ENCODE assay signal across 7 mouse cellular contexts in genomic region chr17:25828223-25828594, GRCm38 (mm10). TPM values are rescaled to one million over a fixed set of nuclear protein-coding genes. Genes with fewer than 3 reads are reported as not detected.
DNase-seq lines count a peak whose midpoint lies in the region; ATAC-seq and TF ChIP-seq lines count a peak whose summit lies in the region.

No protein-coding gene starts in this region.

- H3K36me3 ChIP-seq in lung, embryonic 14.5 days (ENCODE audit: insufficient read depth), result peaks cover 57% of the 10 kb centered on the region
- peaks cover 49% of the 10 kb centered on the region for H3K36me3 ChIP-seq in forebrain, embryonic 13.5 days (ENCODE audit: poor library complexity, severe bottlenecking)
- peaks cover 53% of the 10 kb centered on the region for H3K36me3 ChIP-seq in limb, embryonic 12.5 days
- peaks cover 43% of the 10 kb centered on the region for H3K36me3 ChIP-seq in neural tube, embryonic 15.5 days

- peak overlapping the region; percentile 67; the same call in 1 of the 2 replicates for H3K9ac ChIP-seq in lung, embryonic 14.5 days
- H3K9ac ChIP-seq in forebrain, embryonic 13.5 days, result peak overlapping the region; percentile 89; the same call in 1 of the 2 replicates
- peak overlapping the region; percentile 75; the same call in 1 of the 2 replicates for H3K9ac ChIP-seq in limb, embryonic 12.5 days (replicated peaks)
- H3K9ac ChIP-seq in neural tube, embryonic 15.5 days (replicated peaks), result peak overlapping the region; percentile 77

- H3K4me1 ChIP-seq in lung, embryonic 14.5 days (ENCODE audit: insufficient read depth), result peaks cover 33% of the 10 kb centered on the region
- peaks cover 75% of the 10 kb centered on the region for H3K4me1 ChIP-seq in forebrain, embryonic 13.5 days
- H3K4me1 ChIP-seq in limb, embryonic 12.5 days (replicated peaks), result peaks cover 53% of the 10 kb centered on the region
- peaks cover 81% of the 10 kb centered on the region for H3K4me1 ChIP-seq in neural tube, embryonic 15.5 days

- H3K4me2 ChIP-seq in lung, embryonic 14.5 days, result peak overlapping the region; percentile 98
- peak overlapping the region; percentile 98 for H3K4me2 ChIP-seq in forebrain, embryonic 13.5 days
- peak overlapping the region; percentile 87 for H3K4me2 ChIP-seq in limb, embryonic 12.5 days
- peak overlapping the region; percentile 98 for H3K4me2 ChIP-seq in neural tube, embryonic 15.5 days

- no peak for ATAC-seq in lung, embryonic 14.5 days (ENCODE audit: insufficient read depth)
- no peak for ATAC-seq in forebrain, embryonic 13.5 days
- ATAC-seq in limb, embryonic 12.5 days (ENCODE audit: insufficient number of reproducible peaks, insufficient read depth, low FRiP score, low TSS enrichment, low read depth), result no peak
- ATAC-seq in neural tube, embryonic 15.5 days (ENCODE audit: low FRiP score), result no peak

- TF ChIP-seq CTCF in lung, embryonic 14.5 days (IDR thresholded peaks at IDR 0.05; ENCODE audit: low read depth), result no peak

- H3K27me3 ChIP-seq in lung, embryonic 14.5 days (ENCODE audit: insufficient read depth, low read length), result no peaks in the 10 kb centered on the region
- H3K27me3 ChIP-seq in forebrain, embryonic 13.5 days, result no peaks in the 10 kb centered on the region
- no peaks in the 10 kb centered on the region for H3K27me3 ChIP-seq in limb, embryonic 12.5 days
- no peaks in the 10 kb centered on the region for H3K27me3 ChIP-seq in neural tube, embryonic 15.5 days (replicated peaks)

- H3K4me3 ChIP-seq in lung, embryonic 14.5 days (ENCODE audit: low read depth, low read length), result peak overlapping the region; percentile 82
- peak overlapping the region; percentile 67 for H3K4me3 ChIP-seq in forebrain, embryonic 13.5 days
- H3K4me3 ChIP-seq in limb, embryonic 12.5 days (replicated peaks), result peak overlapping the region; percentile 62
- H3K4me3 ChIP-seq in neural tube, embryonic 15.5 days (replicated peaks), result peak overlapping the region; percentile 65

- no peak for DNase-seq in lung, embryonic 14.5 days
- no peak for DNase-seq in lung, adult 18-20 months
- DNase-seq in gastrocnemius, postnatal 36 days, result no peak
- no peak for DNase-seq in layer of hippocampus, adult 8-10 months (ENCODE audit: low spot score in 2 of 2)

- no peaks in the 10 kb centered on the region for H3K9me3 ChIP-seq in lung, embryonic 14.5 days (ENCODE audit: low read depth, low read length)
- H3K9me3 ChIP-seq in forebrain, embryonic 13.5 days (replicated peaks), result no peaks in the 10 kb centered on the region
- H3K9me3 ChIP-seq in limb, embryonic 12.5 days, result no peaks in the 10 kb centered on the region
- no peaks in the 10 kb centered on the region for H3K9me3 ChIP-seq in neural tube, embryonic 15.5 days (replicated peaks)

- peak overlapping the region; percentile 91; the same call in 1 of the 2 replicates for H3K27ac ChIP-seq in lung, embryonic 14.5 days (ENCODE audit: low read depth)
- H3K27ac ChIP-seq in forebrain, embryonic 13.5 days, result 0 out of 2 replicates have a peak overlapping the region, but pooled peaks have one; percentile 92
- H3K27ac ChIP-seq in limb, embryonic 12.5 days, result peak overlapping the region; percentile 91
- H3K27ac ChIP-seq in neural tube, embryonic 15.5 days (replicated peaks), result peak overlapping the region; percentile 94

- 82% methylated on average over 8 of the region's 8 CpGs for WGBS in lung, embryonic 14.5 days
- WGBS in forebrain, embryonic 13.5 days, result 87% methylated on average over 8 of the region's 8 CpGs
- WGBS in limb, embryonic 12.5 days, result 82% methylated on average over 8 of the region's 8 CpGs
- 83% methylated on average over 8 of the region's 8 CpGs for WGBS in neural tube, embryonic 15.5 days

- intact Hi-C loops in gastrocnemius, postnatal 36 days (cut with DNase I), result loop anchor here (10.0 kb wide), 1 partner anchor 933 kb away; the partner anchor contains the start of genes Eme2, Mrps34 and Nme3

RNA-seq across cellular contexts. Expression of gene Jmjd8, which starts 0.5 kb away (rescaled TPM):
- 39.5 and 40.6 TPM in 2 replicates for polyA plus RNA-seq in lung, embryonic 14.5 days (2014; fragmentation: Nextera tagmentation; extraction: Ambion mirVana)
- polyA plus RNA-seq in forebrain, embryonic 13.5 days (2015; fragmentation: Nextera tagmentation; extraction: Ambion mirVana), result 64.6 and 69.8 TPM in 2 replicates
- 56.4 and 63.4 TPM in 2 replicates for polyA plus RNA-seq in limb, embryonic 12.5 days (2016; fragmentation: Nextera tagmentation; extraction: Ambion mirVana)
- polyA plus RNA-seq in neural tube, embryonic 15.5 days (2015; fragmentation: Nextera tagmentation; extraction: Ambion mirVana), result 48.5 and 49.8 TPM in 2 replicates
- total RNA-seq in gastrocnemius, postnatal 36 days (2021), result 10 to 100 TPM; 13.4 to 13.6 TPM
- total RNA-seq in layer of hippocampus, adult 8-10 months (2022), result 10 to 100 TPM; 61.0 to 63.6 (median 61.8) TPM

RNA-seq across cellular contexts. Expression of gene Wdr24, which starts 4.8 kb away (rescaled TPM):
- polyA plus RNA-seq in lung, embryonic 14.5 days (2014; fragmentation: Nextera tagmentation; extraction: Ambion mirVana), result 24.6 and 26.0 TPM in 2 replicates
- polyA plus RNA-seq in forebrain, embryonic 13.5 days (2015; fragmentation: Nextera tagmentation; extraction: Ambion mirVana), result 27.7 and 30.0 TPM in 2 replicates
- 28.4 and 30.9 TPM in 2 replicates for polyA plus RNA-seq in limb, embryonic 12.5 days (2016; fragmentation: Nextera tagmentation; extraction: Ambion mirVana)
- 26.5 and 29.9 TPM in 2 replicates for polyA plus RNA-seq in neural tube, embryonic 15.5 days (2015; fragmentation: Nextera tagmentation; extraction: Ambion mirVana)
- 1 to 10 TPM; 8.9 to 9.3 TPM for total RNA-seq in gastrocnemius, postnatal 36 days (2021)
- total RNA-seq in layer of hippocampus, adult 8-10 months (2022), result 10 to 100 TPM; 22.8 to 29.0 (median 26.5) TPM

RNA-seq across cellular contexts. Expression of gene Stub1, which starts 5.0 kb away (rescaled TPM):
- 335 and 367 TPM in 2 replicates for polyA plus RNA-seq in lung, embryonic 14.5 days (2014; fragmentation: Nextera tagmentation; extraction: Ambion mirVana)
- 303 and 330 TPM in 2 replicates for polyA plus RNA-seq in forebrain, embryonic 13.5 days (2015; fragmentation: Nextera tagmentation; extraction: Ambion mirVana)
- 313 TPM in 2 replicates for polyA plus RNA-seq in limb, embryonic 12.5 days (2016; fragmentation: Nextera tagmentation; extraction: Ambion mirVana)
- polyA plus RNA-seq in neural tube, embryonic 15.5 days (2015; fragmentation: Nextera tagmentation; extraction: Ambion mirVana), result 380 TPM in 2 replicates
- 10 to 100 TPM; 85.4 to 86.0 TPM for total RNA-seq in gastrocnemius, postnatal 36 days (2021)
- total RNA-seq in layer of hippocampus, adult 8-10 months (2022), result 100 to 1,000 TPM; 151 to 155 (median 152) TPM

RNA-seq across cellular contexts. Expression of gene Rhbdl1, which starts 8.9 kb away (rescaled TPM):
- polyA plus RNA-seq in lung, embryonic 14.5 days (2014; fragmentation: Nextera tagmentation; extraction: Ambion mirVana), result 1.8 and 2.0 TPM in 2 replicates
- 9.7 and 11.2 TPM in 2 replicates for polyA plus RNA-seq in forebrain, embryonic 13.5 days (2015; fragmentation: Nextera tagmentation; extraction: Ambion mirVana)
- polyA plus RNA-seq in limb, embryonic 12.5 days (2016; fragmentation: Nextera tagmentation; extraction: Ambion mirVana), result 1.4 and 1.7 TPM in 2 replicates
- polyA plus RNA-seq in neural tube, embryonic 15.5 days (2015; fragmentation: Nextera tagmentation; extraction: Ambion mirVana), result 45.9 and 56.9 TPM in 2 replicates
- 10 to 100 TPM; 23.2 to 27.7 TPM for total RNA-seq in gastrocnemius, postnatal 36 days (2021)
- total RNA-seq in layer of hippocampus, adult 8-10 months (2022), result 10 to 100 TPM; 31.6 to 44.8 (median 40.9) TPM

RNA-seq across cellular contexts. Expression of gene Gm20683, which starts 13.4 kb away (rescaled TPM):
- polyA plus RNA-seq in lung, embryonic 14.5 days (2014; fragmentation: Nextera tagmentation; extraction: Ambion mirVana), result 1.0 and 1.4 TPM in 2 replicates
- polyA plus RNA-seq in forebrain, embryonic 13.5 days (2015; fragmentation: Nextera tagmentation; extraction: Ambion mirVana), result 5.9 and 7.1 TPM in 2 replicates
- 1.6 and 2.0 TPM in 2 replicates for polyA plus RNA-seq in limb, embryonic 12.5 days (2016; fragmentation: Nextera tagmentation; extraction: Ambion mirVana)
- 11.6 and 14.6 TPM in 2 replicates for polyA plus RNA-seq in neural tube, embryonic 15.5 days (2015; fragmentation: Nextera tagmentation; extraction: Ambion mirVana)
- total RNA-seq in gastrocnemius, postnatal 36 days (2021), result 10 to 100 TPM; 18.6 to 19.2 TPM
- total RNA-seq in layer of hippocampus, adult 8-10 months (2022), result 10 to 100 TPM; 21.4 to 27.6 (median 25.7) TPM
